Mouse (Mus musculus): ENCODE data around the gene Auts2. TPM values are rescaled to one million over a fixed set of nuclear protein-coding genes. Genes with fewer than 3 reads are reported as not detected.

Auts2 gene
- polyA plus RNA-seq, 1 experiment from 2014 or later, result 17.9 TPM

DNA sequence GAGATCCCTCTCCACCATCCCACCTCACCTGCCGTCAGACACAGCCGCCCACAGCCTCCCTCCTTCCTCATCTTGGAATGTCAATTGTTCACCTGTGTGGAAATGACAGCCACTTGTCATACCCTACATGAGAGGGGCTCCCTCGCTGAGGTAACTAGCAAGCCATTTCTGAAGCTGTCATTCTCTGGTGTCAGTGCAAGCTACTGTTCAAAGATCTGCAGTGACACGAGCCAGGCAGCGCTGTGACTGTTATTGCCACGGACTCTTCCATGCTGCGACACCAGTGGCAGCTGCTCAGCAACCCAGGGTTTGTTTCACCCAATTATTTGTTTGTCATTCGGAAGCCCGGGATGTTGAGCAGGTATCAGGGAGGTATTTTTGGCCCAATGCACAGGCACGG is 1030.5 kb downstream of the Auts2 start:
- ATAC-seq (ENCODE audit: low FRiP score, low TSS enrichment), result no peak
- Histone ChIP-seq H3K27me3 (ENCODE audit: insufficient read depth, low read length) (no peaks in the 10 kb centered on the region), H3K9me3 (ENCODE audit: low read length) (0 out of 2 replicates have a peak, but pooled peaks cover 3% of the 10 kb centered on the region), H3K4me3 (ENCODE audit: low read length) (no peak overlapping the region), H3K9ac (replicated peaks; ENCODE audit: low read length) (no peak overlapping the region), H3K4me1 (ENCODE audit: insufficient read depth, low read length) (peaks cover 11% of the 10 kb centered on the region), H3K27ac (ENCODE audit: low read length) (no peak overlapping the region), H3K4me2 (replicated peaks; ENCODE audit: low read depth, low read length) (no peak overlapping the region), H3K36me3 (ENCODE audit: insufficient read depth, low read length) (no peaks in the 10 kb centered on the region)
- 89% methylated on average over 10 of the region's 10 CpGs for WGBS

DNA sequence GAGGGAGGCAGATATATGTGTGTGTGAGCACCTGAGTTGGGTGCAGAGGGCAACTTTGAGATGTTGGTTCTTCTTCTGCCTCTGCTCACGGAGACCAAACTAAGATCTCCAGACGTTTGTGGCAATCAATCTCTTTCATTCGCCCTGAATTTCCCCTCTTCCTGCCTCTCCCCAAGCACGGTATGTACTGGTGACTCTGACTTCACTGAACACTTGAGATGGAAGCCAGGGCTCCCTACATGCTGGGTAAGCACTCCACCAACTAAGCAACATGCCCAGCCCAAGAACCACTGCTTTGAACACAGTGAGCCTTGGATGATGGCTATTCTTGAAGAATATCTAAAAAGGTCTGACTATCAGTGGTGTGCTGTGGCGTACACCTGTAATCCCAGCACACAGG is 1032.5 kb downstream of the Auts2 start:
- Histone ChIP-seq H3K4me3 (ENCODE audit: low read length) (no peak overlapping the region), H3K4me1 (ENCODE audit: insufficient read depth, low read length) (peaks cover 3% of the 10 kb centered on the region), H3K4me2 (replicated peaks; ENCODE audit: low read depth, low read length) (no peak overlapping the region), H3K9me3 (ENCODE audit: low read length) (0 out of 2 replicates have a peak, but pooled peaks cover 5% of the 10 kb centered on the region), H3K27me3 (ENCODE audit: insufficient read depth, low read length) (no peaks in the 10 kb centered on the region), H3K9ac (replicated peaks; ENCODE audit: low read length) (no peak overlapping the region), H3K27ac (ENCODE audit: low read length) (no peak overlapping the region), H3K36me3 (ENCODE audit: insufficient read depth, low read length) (no peaks in the 10 kb centered on the region)
- ATAC-seq (ENCODE audit: low FRiP score, low TSS enrichment), result no peak
- 54% methylated on average over 5 of the region's 5 CpGs for WGBS

DNA sequence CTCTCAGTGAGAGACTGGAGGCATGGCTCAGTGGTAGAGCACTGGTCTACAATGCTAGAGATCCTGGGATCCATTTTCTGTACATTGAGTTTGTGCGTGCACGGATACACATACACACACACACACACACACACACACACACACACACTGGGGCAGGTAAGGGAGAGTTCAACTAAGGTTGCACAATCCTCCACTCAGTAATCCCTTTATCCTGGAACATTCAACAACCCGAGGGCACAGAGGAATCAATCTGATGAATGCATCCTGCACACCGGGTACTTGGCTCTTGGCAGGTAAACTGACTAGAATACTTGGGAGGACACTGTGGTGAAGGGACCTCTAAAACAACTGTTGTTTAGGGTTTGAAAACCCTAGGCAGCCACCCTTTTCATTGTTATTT is 1033.8 kb downstream of the Auts2 start:
- no peak overlapping the region for H3K4me3 ChIP-seq (ENCODE audit: low read length)
- ATAC-seq (ENCODE audit: low FRiP score, low TSS enrichment), result no peak
- H3K4me1 ChIP-seq (ENCODE audit: insufficient read depth, low read length), result no peaks in the 10 kb centered on the region
- H3K27me3 ChIP-seq (ENCODE audit: insufficient read depth, low read length), result no peaks in the 10 kb centered on the region
- no peak overlapping the region for H3K9ac ChIP-seq (replicated peaks; ENCODE audit: low read length)
- H3K27ac ChIP-seq (ENCODE audit: low read length), result no peak overlapping the region
- 0 out of 2 replicates have a peak, but pooled peaks cover 5% of the 10 kb centered on the region for H3K9me3 ChIP-seq (ENCODE audit: low read length)
- 95% methylated on average over 4 of the region's 4 CpGs for WGBS
- no peaks in the 10 kb centered on the region for H3K36me3 ChIP-seq (ENCODE audit: insufficient read depth, low read length)
- H3K4me2 ChIP-seq (replicated peaks; ENCODE audit: low read depth, low read length), result no peak overlapping the region

DNA sequence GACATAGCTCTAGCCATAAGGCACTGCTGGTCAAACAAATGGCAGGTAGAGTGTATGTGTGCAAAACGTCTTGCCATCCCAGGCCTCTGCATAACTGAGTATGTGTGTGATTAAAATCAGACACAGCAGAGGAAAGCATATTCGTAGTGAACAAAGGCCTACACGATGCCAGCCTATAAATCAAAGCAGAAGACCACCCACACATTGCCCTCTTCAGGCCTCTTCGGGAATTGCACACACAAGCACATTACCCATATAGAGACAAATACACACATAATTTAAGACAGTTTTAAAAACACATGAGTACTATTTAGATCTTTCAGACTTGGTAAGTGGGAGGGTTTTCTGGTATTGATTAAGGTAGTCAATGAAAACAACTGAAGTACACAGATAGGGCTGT is 1044.3 kb downstream of the Auts2 start:
- no peak for ATAC-seq (ENCODE audit: low FRiP score, low TSS enrichment)
- Histone ChIP-seq H3K4me3 (ENCODE audit: low read length) (no peak overlapping the region), H3K27ac (ENCODE audit: low read length) (no peak overlapping the region), H3K9ac (replicated peaks; ENCODE audit: low read length) (no peak overlapping the region), H3K9me3 (ENCODE audit: low read length) (no peaks in the 10 kb centered on the region), H3K27me3 (ENCODE audit: insufficient read depth, low read length) (no peaks in the 10 kb centered on the region), H3K4me1 (ENCODE audit: insufficient read depth, low read length) (no peaks in the 10 kb centered on the region), H3K36me3 (ENCODE audit: insufficient read depth, low read length) (0 out of 2 replicates have a peak, but pooled peaks cover 2% of the 10 kb centered on the region), H3K4me2 (replicated peaks; ENCODE audit: low read depth, low read length) (no peak overlapping the region)
- 93% methylated on average over 4 of the region's 4 CpGs for WGBS

DNA sequence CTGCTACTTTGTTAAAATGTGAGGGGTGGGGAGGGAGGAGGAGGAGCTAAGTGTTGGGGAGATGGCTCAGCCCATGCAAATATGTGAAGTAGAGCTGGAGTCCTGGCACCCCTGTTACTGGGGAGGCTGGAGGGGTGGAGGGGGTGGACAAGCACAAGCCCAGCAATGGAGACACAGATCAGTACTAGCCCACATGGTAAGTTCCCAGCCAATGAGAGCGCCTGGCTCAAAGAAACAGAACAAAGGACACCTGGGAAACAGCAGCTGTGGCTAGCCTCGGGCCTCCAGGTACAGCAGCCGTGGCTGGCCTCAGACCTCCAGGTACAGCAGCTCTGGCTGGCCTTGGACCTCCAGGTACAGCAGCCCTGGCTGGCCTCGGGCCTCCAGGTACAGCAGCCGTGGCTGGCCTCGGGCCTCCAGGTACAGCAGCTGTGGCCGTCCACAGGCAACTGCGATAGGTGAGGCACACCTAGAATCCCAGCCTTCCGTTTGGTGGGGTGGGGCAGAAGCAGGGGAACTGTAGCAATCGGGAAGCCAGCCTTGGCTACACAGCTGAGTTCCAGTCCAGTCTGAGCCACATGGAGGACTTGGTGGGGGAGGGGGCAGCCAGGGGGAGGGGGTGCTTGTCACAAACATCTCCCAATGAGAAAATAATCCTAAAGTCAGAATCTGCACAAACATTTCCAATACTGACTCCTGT is 1046.5 kb downstream of the Auts2 start:
- Histone ChIP-seq H3K4me2 (replicated peaks; ENCODE audit: low read depth, low read length) (no peak overlapping the region), H3K27me3 (ENCODE audit: insufficient read depth, low read length) (no peaks in the 10 kb centered on the region), H3K4me1 (ENCODE audit: insufficient read depth, low read length) (0 out of 2 replicates have a peak, but pooled peaks cover 5% of the 10 kb centered on the region), H3K36me3 (ENCODE audit: insufficient read depth, low read length) (0 out of 2 replicates have a peak, but pooled peaks cover 2% of the 10 kb centered on the region), H3K27ac (ENCODE audit: low read length) (no peak overlapping the region), H3K9ac (replicated peaks; ENCODE audit: low read length) (no peak overlapping the region), H3K9me3 (ENCODE audit: low read length) (no peaks in the 10 kb centered on the region), H3K4me3 (ENCODE audit: low read length) (no peak overlapping the region)
- peak; percentile 42; the same call in 1 of the 2 replicates for ATAC-seq (ENCODE audit: low FRiP score, low TSS enrichment)
- WGBS, result 86% methylated on average over 9 of the region's 10 CpGs

DNA sequence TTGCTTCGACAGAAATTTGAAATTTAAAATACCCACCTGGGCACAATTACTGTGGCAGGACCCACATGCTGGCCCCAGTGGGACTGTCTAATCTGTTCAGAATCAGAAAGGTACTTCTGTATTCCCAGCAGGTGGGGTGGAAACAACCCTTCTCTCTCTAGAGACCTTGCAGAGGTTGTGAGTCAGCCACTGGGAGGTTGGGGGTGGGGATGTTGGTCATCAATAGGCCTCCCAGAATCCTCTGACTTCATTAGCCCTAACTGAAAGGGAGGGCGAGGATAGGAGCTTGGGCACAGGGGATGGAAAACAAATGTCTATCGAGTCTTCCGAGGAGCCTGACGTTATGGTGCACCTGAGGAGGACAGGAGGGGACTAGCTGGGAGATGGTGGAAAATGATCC is 1048.6 kb downstream of the Auts2 start:
- no peak for ATAC-seq (ENCODE audit: low FRiP score, low TSS enrichment)
- 0 out of 2 replicates have a peak, but pooled peaks cover 5% of the 10 kb centered on the region for H3K4me1 ChIP-seq (ENCODE audit: insufficient read depth, low read length)
- no peak overlapping the region for H3K9ac ChIP-seq (replicated peaks; ENCODE audit: low read length)
- H3K4me2 ChIP-seq (replicated peaks; ENCODE audit: low read depth, low read length), result no peak overlapping the region
- H3K9me3 ChIP-seq (ENCODE audit: low read length), result no peaks in the 10 kb centered on the region
- H3K36me3 ChIP-seq (ENCODE audit: insufficient read depth, low read length), result no peaks in the 10 kb centered on the region
- no peak overlapping the region for H3K27ac ChIP-seq (ENCODE audit: low read length)
- WGBS, result 86% methylated on average over 5 of the region's 5 CpGs
- no peak overlapping the region for H3K4me3 ChIP-seq (ENCODE audit: low read length)
- no peaks in the 10 kb centered on the region for H3K27me3 ChIP-seq (ENCODE audit: insufficient read depth, low read length)

DNA sequence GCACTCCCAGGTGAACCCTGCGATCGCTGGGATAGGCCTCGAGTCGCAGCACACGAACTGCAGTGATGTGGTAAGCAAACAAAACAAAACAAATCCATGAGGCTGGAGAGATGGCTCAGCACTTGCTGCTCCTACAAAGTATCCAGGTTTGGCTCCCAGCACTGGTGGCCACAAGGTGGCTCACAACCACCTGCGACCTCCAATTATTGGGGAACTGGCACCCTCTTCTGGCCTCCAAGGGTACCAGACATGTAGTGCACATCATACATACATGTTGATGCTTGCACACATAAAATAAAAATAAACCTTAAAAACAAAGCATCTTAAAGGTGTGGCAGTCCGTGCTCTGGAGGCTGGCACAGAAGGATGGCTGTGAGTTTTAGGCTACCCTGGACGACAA is 1050.6 kb downstream of the Auts2 start:
- Histone ChIP-seq H3K4me3 (ENCODE audit: low read length) (no peak overlapping the region), H3K27ac (ENCODE audit: low read length) (no peak overlapping the region), H3K27me3 (ENCODE audit: insufficient read depth, low read length) (no peaks in the 10 kb centered on the region), H3K4me2 (replicated peaks; ENCODE audit: low read depth, low read length) (no peak overlapping the region), H3K4me1 (ENCODE audit: insufficient read depth, low read length) (0 out of 2 replicates have a peak, but pooled peaks cover 5% of the 10 kb centered on the region), H3K9ac (replicated peaks; ENCODE audit: low read length) (no peak overlapping the region), H3K36me3 (ENCODE audit: insufficient read depth, low read length) (0 out of 2 replicates have a peak, but pooled peaks cover under 1% of the 10 kb centered on the region), H3K9me3 (ENCODE audit: low read length) (no peaks in the 10 kb centered on the region)
- no peak for ATAC-seq (ENCODE audit: low FRiP score, low TSS enrichment)
- WGBS, result 51% methylated on average over 8 of the region's 8 CpGs

DNA sequence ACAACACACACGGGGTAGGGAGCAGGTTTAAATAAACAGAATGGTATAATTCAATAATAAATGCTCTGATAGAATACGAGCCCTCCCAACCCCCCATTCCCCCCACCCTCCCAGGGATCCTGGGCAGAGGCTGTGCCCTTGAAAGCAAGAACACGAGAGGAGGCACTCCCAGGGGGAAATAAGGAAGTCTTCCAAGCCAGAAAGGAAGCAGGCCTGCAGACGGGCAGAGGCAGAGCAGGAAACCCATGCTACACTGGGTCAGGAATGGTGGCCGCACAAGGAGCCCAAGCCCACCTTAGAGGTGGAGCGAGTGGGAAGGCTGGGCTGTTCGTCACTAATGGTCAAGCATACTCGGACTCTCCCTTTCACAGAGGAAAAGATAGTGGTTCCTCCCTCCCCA is 1051.3 kb downstream of the Auts2 start:
- H3K27me3 ChIP-seq (ENCODE audit: insufficient read depth, low read length), result no peaks in the 10 kb centered on the region
- no peaks in the 10 kb centered on the region for H3K9me3 ChIP-seq (ENCODE audit: low read length)
- peak; percentile 36; the same call in 1 of the 2 replicates for ATAC-seq (ENCODE audit: low FRiP score, low TSS enrichment)
- H3K27ac ChIP-seq (ENCODE audit: low read length), result no peak overlapping the region
- 0 out of 2 replicates have a peak, but pooled peaks cover 5% of the 10 kb centered on the region for H3K36me3 ChIP-seq (ENCODE audit: insufficient read depth, low read length)
- no peak overlapping the region for H3K9ac ChIP-seq (replicated peaks; ENCODE audit: low read length)
- H3K4me1 ChIP-seq (ENCODE audit: insufficient read depth, low read length), result 0 out of 2 replicates have a peak, but pooled peaks cover 5% of the 10 kb centered on the region
- WGBS, result 33% methylated on average over 8 of the region's 8 CpGs
- H3K4me3 ChIP-seq (ENCODE audit: low read length), result no peak overlapping the region
- no peak overlapping the region for H3K4me2 ChIP-seq (replicated peaks; ENCODE audit: low read depth, low read length)

DNA sequence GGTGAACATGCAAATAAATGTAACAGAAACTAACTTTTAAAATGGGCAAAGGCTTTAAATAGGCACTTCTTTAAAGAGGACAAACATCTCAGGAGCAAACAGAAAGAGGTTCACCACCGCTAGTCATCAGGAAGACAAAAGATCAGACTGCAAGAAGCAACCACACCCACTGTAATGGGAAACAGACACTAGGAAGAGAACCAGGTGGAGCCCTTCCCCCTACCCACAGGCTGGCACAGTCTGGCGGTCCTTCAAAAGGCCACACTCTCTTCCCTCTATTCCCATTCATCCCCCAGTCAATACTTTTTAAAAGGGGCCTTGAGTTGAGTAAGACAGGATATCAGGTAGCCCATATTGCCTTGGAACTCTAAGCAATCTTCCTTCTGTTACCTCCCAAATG is 1052.3 kb downstream of the Auts2 start:
- H3K4me2 ChIP-seq (replicated peaks; ENCODE audit: low read depth, low read length), result no peak overlapping the region
- no peaks in the 10 kb centered on the region for H3K27me3 ChIP-seq (ENCODE audit: insufficient read depth, low read length)
- H3K4me3 ChIP-seq (ENCODE audit: low read length), result no peak overlapping the region
- 0 out of 2 replicates have a peak, but pooled peaks cover 5% of the 10 kb centered on the region for H3K4me1 ChIP-seq (ENCODE audit: insufficient read depth, low read length)
- H3K27ac ChIP-seq (ENCODE audit: low read length), result no peak overlapping the region
- no peak for ATAC-seq (ENCODE audit: low FRiP score, low TSS enrichment)
- 0 out of 2 replicates have a peak, but pooled peaks cover 5% of the 10 kb centered on the region for H3K36me3 ChIP-seq (ENCODE audit: insufficient read depth, low read length)
- peaks cover 8% of the 10 kb centered on the region; the same call in 1 of the 2 replicates for H3K9me3 ChIP-seq (ENCODE audit: low read length)
- H3K9ac ChIP-seq (replicated peaks; ENCODE audit: low read length), result no peak overlapping the region
- WGBS, result 90% methylated on average over 2 of the region's 2 CpGs

DNA sequence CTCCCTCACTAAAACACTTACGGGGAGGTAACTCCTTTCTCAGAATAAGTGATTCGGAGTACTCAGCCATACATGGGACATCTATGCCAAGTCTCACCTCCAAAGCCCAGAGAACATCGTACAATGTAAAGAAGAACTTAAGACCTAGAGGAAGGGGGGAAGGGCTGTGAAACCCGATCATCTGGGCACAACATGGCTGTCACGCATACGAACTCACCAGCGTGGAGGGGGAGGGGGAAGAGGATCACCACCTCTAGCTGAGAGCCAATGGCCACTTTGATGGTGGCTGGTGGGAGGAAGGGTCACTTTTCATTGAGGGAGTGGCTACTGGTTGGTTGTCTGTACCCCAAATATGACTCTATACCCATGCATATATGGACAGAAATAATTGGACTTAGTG is 1053.3 kb downstream of the Auts2 start:
- no peak overlapping the region for H3K4me3 ChIP-seq (ENCODE audit: low read length)
- WGBS, result 75% methylated on average over 7 of the region's 7 CpGs
- no peak overlapping the region for H3K27ac ChIP-seq (ENCODE audit: low read length)
- H3K27me3 ChIP-seq (ENCODE audit: insufficient read depth, low read length), result no peaks in the 10 kb centered on the region
- no peak overlapping the region for H3K4me2 ChIP-seq (replicated peaks; ENCODE audit: low read depth, low read length)
- H3K9ac ChIP-seq (replicated peaks; ENCODE audit: low read length), result no peak overlapping the region
- peaks cover 9% of the 10 kb centered on the region; the same call in 1 of the 2 replicates for H3K9me3 ChIP-seq (ENCODE audit: low read length)
- ATAC-seq (ENCODE audit: low FRiP score, low TSS enrichment), result no peak
- H3K36me3 ChIP-seq (ENCODE audit: insufficient read depth, low read length), result 0 out of 2 replicates have a peak, but pooled peaks cover 5% of the 10 kb centered on the region
- H3K4me1 ChIP-seq (ENCODE audit: insufficient read depth, low read length), result 0 out of 2 replicates have a peak, but pooled peaks cover 5% of the 10 kb centered on the region

Data from kidney, embryonic 16.5 days (tissue).